Mouse (Mus musculus) frontal cortex, adult (tissue): ENCODE measurements at regions not wholly inside any gene's neighbourhood (a gene's known extent, or its start where the extent isn't known, plus 50 kb on each side); places are given as distances from the start of the nearest gene placed in this dataset.

Experiments used
- ATAC-seq: cut with Nextera tagmentation; 2 replicates; pipeline ENCODE4 v1.9.2; 2017; ENCODE audit warnings: mild to moderate bottlenecking, moderate library complexity, mixed read lengths; ENCODE audit not compliant: low TSS enrichment

GRCm38 (mm10) chr7:67895166-67895565 lies 57.5 kb upstream of the Igf1r start:
- ATAC-seq, result no peak

DNA sequence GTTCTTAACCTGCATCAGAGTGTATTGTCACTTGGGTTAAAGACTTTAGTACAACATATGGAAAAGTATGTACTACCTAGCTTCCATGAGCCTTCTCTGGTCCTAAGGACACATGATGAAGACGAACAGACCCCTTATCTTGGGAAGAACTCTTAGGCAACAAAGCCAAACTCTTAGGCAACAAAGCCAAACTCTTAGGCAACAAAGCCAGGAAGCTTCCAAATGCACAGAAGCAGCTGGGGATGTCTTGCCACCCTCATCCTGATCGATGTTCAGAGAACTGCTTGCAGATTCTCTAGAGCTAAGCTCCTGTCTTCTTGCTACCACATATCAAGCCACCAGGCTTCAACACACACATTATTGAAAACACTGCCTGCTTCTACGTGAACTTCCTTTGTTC lies 59.7 kb upstream of the Igf1r start:
- no peak for ATAC-seq

- ATAC-seq, result no peak
Observed at GRCm38 (mm10) chr7:67883040-67883439, 69.6 kb upstream of the Igf1r start.

DNA sequence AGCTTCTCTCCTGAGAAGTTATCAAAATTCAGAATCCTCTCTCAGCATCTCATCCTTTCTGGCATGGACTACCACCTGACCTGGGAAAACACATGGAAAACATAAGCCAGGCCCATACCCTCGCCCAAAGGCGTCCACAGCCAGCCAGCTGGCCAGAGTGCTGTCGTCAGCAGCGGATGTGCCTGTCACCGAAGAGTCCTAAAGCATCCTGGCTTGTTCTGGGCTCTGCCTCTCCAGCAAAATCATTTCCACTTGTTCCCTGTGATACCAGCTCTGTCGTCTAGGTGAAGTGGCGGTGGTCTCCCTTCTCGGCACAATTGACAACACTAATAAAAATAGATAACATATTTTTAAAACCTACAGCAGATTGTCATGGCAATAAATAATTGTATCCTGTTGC lies 70.0 kb upstream of the Igf1r start:
- peak; percentile 55 for ATAC-seq

- ATAC-seq, result no peak
Observed at GRCm38 (mm10) chr7:67878226-67878625, 74.4 kb upstream of the Igf1r start.

GRCm38 (mm10) chr7:67877587-67877986 lies 75.0 kb upstream of the Igf1r start:
- no peak for ATAC-seq

- no peak for ATAC-seq
Observed at GRCm38 (mm10) chr7:67854080-67855022, 94.8 kb upstream of the Synm start.

GRCm38 (mm10) chr7:67852859-67853258 lies 93.3 kb upstream of the Synm start:
- peak; percentile 78 for ATAC-seq

DNA sequence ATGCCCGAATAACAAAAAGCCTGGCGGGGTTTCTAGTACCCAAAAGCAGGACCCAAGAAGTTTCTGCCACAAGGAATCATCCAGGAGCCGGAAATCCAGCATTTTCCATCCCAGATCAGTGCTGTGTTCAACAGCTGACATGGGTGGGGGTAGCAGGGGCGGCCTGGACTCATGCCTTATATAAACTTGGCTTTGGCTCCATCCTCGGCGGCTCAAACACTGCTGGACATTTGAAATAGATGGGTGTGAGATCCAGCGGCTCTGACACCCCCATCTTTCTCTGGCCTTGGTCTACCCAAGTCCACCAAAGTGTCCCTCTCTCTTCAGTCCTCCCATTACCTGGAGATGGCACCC lies 89.9 kb upstream of the Synm start:
- ATAC-seq, result 0 out of 2 replicates have a peak, but pooled peaks have one; percentile 20

DNA sequence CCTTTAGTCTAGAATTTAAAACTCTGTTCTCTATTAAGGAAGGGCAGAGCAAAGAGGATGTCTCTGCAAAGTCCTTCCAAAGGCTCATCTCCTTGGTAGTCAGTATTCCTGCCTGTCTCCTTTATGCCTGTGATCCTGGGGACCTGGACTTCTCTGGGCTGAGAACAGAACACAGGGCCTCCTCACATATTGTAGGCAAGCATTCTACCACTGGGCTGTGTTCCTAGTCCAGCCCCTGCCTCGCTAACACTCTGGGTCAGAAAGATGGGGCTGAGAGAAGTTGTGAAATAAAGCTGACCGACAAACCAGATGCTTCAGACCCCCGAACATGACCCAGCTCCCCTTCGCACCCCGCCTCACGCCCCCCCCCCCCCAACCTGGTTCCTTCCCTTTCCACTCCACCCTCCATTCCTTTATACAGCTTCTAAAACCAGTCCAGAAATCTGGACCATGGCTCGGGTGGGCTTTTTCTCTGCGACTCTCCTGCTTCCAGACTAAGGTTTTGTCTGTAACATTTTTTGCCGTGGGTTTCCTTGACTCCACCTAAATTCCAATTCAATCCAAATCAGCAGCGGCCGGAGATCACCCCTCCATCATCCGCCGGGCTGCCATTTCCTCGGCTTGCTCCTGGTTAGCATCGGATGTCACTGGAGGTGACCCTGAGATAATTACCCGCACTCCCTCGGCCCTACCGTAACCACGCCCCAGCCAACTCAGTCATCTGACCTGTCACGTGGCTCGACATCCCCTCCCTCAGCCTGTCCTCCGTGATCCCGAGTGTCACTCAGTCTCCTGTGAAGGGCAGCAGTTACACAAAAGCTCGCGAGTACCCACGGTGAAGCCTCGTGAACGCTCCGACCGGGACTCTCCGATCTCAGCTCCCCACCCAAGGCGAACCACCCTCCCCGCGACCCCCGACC lies 89.3 kb upstream of the Synm start:
- ATAC-seq, result peak; percentile 76

DNA sequence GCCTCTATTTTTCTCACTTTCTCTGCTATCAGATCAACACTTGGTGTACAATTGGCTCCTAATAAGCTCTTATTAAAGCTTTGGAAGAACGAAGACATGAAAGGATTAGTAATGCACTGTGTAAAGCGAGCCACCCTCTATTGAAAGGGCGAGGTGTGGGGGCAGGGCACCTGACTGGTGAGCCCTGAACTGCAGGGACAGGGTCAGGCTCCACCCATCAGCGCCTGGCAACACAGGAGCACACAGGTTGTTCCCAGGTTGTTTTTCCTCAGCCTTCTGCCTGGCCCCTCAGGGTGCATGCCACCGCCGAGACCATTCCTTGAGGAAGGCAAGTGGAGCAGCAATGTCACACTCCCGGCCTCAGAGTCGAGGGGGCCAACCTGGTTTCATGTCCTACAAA lies 87.3 kb upstream of the Synm start:
- ATAC-seq, result no peak

- ATAC-seq, result no peak
Observed at GRCm38 (mm10) chr7:67836984-67837383, 77.4 kb upstream of the Synm start.

GRCm38 (mm10) chr7:67836117-67836949 lies 76.8 kb upstream of the Synm start:
- no peak; the same call in 1 of the 2 replicates for ATAC-seq

GRCm38 (mm10) chr7:67831738-67832137 lies 72.2 kb upstream of the Synm start:
- no peak for ATAC-seq

GRCm38 (mm10) chr7:67827386-67827785 lies 67.8 kb upstream of the Synm start:
- ATAC-seq, result no peak

DNA sequence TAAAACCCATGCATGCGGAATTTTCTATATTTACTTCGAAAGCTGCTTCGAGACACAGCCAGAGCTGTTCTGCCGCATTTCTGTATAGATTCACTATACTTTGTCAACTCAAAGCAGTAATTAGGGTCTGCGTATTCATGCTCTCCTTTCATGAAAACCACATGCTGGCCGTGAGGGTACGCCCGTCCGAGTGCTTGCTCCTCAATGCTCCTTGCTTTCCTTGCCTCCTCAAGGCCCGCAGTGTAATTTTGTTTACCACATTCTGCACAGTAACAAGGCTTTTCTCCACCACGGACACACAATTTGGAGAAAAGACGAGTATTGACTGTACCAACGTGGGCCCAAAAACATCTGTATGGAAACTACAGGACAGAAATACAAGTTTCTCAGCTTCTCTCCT lies 67.4 kb upstream of the Synm start:
- ATAC-seq, result no peak

- no peak for ATAC-seq
Observed at GRCm38 (mm10) chr7:67826368-67826767, 66.8 kb upstream of the Synm start.

DNA sequence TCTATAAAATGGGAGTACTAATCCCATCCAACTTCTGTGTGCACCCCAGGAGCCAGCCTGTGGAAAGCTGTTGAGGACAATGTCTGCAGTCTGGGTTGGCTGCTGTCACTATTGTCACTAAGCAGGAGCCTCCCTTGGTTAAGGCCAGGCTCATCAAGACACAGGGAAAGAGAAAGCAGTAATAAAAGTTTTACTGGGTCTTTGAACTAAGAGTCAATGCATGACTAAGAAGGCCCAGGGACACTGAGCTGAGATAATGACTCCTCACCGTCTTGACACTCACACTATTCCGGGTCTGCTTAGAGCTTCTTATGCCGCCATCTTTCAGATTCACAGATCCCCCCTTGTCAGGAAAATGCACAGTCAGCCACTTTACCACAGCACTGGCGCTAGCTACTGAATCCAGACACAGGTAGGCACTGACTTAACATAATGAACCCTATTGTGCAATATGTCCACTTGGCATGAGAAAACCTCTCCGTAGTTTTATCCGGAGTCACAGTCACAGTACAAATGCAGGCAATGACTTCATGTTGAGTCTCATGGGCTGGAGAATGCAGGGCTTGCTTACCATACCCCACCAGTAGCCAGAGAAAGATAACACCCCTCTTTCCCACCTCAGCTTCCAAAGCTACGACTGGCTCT lies 66.2 kb upstream of the Synm start:
- no peak for ATAC-seq

DNA sequence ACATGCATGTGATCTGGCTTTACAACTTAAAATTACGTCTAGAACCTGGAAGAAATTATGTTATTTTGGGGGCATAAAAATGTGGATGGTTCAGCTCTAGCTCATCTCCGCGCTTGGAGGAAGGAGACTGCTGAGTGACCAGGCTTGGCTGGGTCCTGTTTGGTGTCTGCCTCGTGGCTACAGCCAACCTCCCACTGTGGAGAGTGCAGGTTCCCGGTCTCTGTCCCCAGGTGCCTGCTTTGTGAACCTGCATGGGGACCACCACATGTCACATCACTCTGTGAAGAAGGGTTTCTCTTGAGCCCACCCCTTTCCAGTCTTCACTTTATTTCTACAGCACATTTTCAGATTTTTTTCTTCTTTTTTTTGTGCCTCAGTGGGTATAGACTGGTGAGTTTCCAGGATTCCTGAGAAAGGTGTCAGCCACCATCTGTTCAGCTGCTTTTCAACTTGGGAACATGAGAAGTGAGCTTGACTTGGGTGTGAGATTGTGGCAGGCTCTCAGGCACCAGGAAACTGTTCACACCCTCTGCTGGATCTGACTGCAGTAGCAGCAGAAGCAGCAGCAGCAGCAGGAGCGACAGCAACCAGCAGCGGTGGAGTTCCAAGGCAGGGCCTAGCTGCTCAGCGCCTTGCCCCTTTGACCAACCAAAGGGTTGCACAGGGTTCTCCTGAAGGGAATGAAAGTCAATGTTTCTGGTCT lies 64.6 kb upstream of the Synm start:
- ATAC-seq, result peak; percentile 94

DNA sequence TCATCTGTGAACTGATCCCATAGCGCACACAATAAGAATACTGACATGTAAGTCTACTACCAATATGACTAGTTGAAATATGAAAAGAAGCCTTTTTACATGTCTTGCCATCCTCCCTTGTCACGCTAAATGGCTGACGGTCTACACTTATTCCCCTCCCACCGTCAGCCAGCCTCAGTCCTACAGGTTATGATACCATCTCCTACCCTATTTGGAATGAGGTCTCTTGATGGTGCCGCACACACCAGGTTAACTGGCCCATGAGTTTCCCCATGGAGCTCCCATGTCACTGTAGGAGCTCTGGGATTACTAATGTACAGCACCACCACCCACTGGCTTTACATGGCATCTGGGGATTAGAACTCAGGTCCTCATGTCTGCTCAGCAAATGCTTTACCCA lies 60.0 kb upstream of the Synm start:
- ATAC-seq, result no peak

GRCm38 (mm10) chr7:67817556-67817955 lies 58.0 kb upstream of the Synm start:
- ATAC-seq, result no peak
